8 mouse cellular contexts compared by ENCODE assay signal in the genomic region with DNA sequence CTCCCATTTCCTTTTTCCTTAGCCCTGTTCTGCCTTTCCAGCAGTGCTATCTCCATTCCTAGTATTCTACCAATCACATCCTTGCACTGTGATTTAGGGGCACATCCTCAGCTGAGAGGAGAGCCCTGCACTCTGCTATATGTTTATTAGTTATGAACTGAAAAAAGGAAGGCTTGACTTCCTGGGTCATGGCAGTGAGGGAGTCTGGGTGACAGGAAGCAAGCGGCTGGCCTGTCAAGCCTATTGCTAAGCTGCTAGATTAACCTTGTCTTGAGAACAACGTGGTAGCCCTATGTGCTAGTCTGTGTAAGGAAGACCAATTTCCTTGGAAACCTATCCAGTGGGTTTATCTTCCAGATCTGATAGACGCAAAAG. TPM values are rescaled to one million over a fixed set of nuclear protein-coding genes. Genes with fewer than 3 reads are reported as not detected.
DNase-seq lines count a peak whose midpoint lies in the region; ATAC-seq lines count a peak whose summit lies in the region.

No protein-coding gene starts in this region.

- 11% methylated on average over 3 of the region's 3 CpGs for WGBS in limb, embryonic 13.5 days
- WGBS in midbrain, embryonic 12.5 days: 14% methylated on average over 3 of the region's 3 CpGs

- peak overlapping the region; percentile 65; the same call in 1 of the 2 replicates for H3K27ac ChIP-seq in limb, embryonic 13.5 days
- H3K27ac ChIP-seq in midbrain, embryonic 12.5 days (replicated peaks): peak overlapping the region; percentile 84

- H3K9ac ChIP-seq in limb, embryonic 13.5 days: peak overlapping the region; percentile 64
- H3K9ac ChIP-seq in midbrain, embryonic 12.5 days (replicated peaks): peak overlapping the region; percentile 55

- DNase-seq in heart, adult 18-20 months: peak; percentile 13 to 25
- no peak for DNase-seq in heart, postnatal 25 days (ENCODE audit: low spot score)
- peak; percentile 22 to 32 for DNase-seq in cerebellum, adult 18-20 months
- peak; percentile 8 to 21 for DNase-seq in frontal cortex, postnatal 36 days (ENCODE audit: low spot score in 2 of 2)
- DNase-seq in kidney, adult 9 months: peak; percentile 19
- peak; percentile 44 for DNase-seq in splenic B cell, adult 2 months (ENCODE audit: low read depth, low spot score)

- no peaks in the 10 kb centered on the region for H3K27me3 ChIP-seq in limb, embryonic 13.5 days
- no peaks in the 10 kb centered on the region for H3K27me3 ChIP-seq in midbrain, embryonic 12.5 days
- no peaks in the 10 kb centered on the region for H3K27me3 ChIP-seq in splenic B cell, adult 2 months (ENCODE audit: control insufficient read depth, insufficient read depth, low read length, poor library complexity, severe bottlenecking)

- no peaks in the 10 kb centered on the region for H3K36me3 ChIP-seq in limb, embryonic 13.5 days
- H3K36me3 ChIP-seq in midbrain, embryonic 12.5 days: no peaks in the 10 kb centered on the region
- H3K36me3 ChIP-seq in splenic B cell, adult 2 months (ENCODE audit: control insufficient read depth, insufficient read depth, low read length, poor library complexity, severe bottlenecking): no peaks in the 10 kb centered on the region

- intact Hi-C loops in heart, postnatal 25 days (cut with DNase I): loop anchor here (5.0 kb wide), 2 partner anchors 34 to 36 kb away; a partner anchor contains a TSS

- no peaks in the 10 kb centered on the region for H3K4me1 ChIP-seq in limb, embryonic 13.5 days
- H3K4me1 ChIP-seq in midbrain, embryonic 12.5 days: no peaks in the 10 kb centered on the region

- peak overlapping the region; percentile 53 for H3K4me3 ChIP-seq in limb, embryonic 13.5 days
- H3K4me3 ChIP-seq in midbrain, embryonic 12.5 days: peak overlapping the region; percentile 50

- peak overlapping the region; percentile 66 for H3K4me2 ChIP-seq in limb, embryonic 13.5 days (replicated peaks)
- H3K4me2 ChIP-seq in midbrain, embryonic 12.5 days (replicated peaks): peak overlapping the region; percentile 54

- no peaks in the 10 kb centered on the region for H3K9me3 ChIP-seq in limb, embryonic 13.5 days
- no peaks in the 10 kb centered on the region for H3K9me3 ChIP-seq in midbrain, embryonic 12.5 days

- ATAC-seq in limb, embryonic 13.5 days (ENCODE audit: low FRiP score, low read depth): peak; percentile 36
- peak; percentile 59 for ATAC-seq in midbrain, embryonic 12.5 days (ENCODE audit: low FRiP score, low read depth)

RNA-seq across cellular contexts. Expression of a gene that starts 0.6 kb away (rescaled TPM):
- total RNA-seq in heart, adult 18-20 months (2021): 10 to 100 TPM; 38.2 to 44.1 TPM
- total RNA-seq in heart, postnatal 25 days (2021): 10 to 100 TPM; 40.4 to 44.3 TPM
- polyA plus RNA-seq in limb, embryonic 13.5 days (2015; fragmentation: Nextera tagmentation; extraction: Ambion mirVana): 102 and 108 TPM in 2 replicates
- polyA plus RNA-seq in midbrain, embryonic 12.5 days (2016; fragmentation: Nextera tagmentation; extraction: Ambion mirVana): 110 and 118 TPM in 2 replicates

RNA-seq across cellular contexts. Expression of a gene that starts 25.0 kb away (rescaled TPM):
- total RNA-seq in heart, adult 18-20 months (2021): 10 to 100 TPM; 12.1 to 13.4 TPM
- 10 to 100 TPM; 13.1 to 13.3 TPM for total RNA-seq in heart, postnatal 25 days (2021)
- polyA plus RNA-seq in limb, embryonic 13.5 days (2015; fragmentation: Nextera tagmentation; extraction: Ambion mirVana): 32.0 and 36.3 TPM in 2 replicates
- polyA plus RNA-seq in midbrain, embryonic 12.5 days (2016; fragmentation: Nextera tagmentation; extraction: Ambion mirVana): 29.7 and 31.3 TPM in 2 replicates

RNA-seq across cellular contexts. Expression of a gene that starts 33.9 kb away (rescaled TPM):
- 10 to 100 TPM; 10.0 to 13.3 TPM for total RNA-seq in heart, adult 18-20 months (2021)
- 10 to 100 TPM; 11.9 to 12.5 TPM for total RNA-seq in heart, postnatal 25 days (2021)
- 26.8 and 27.3 TPM in 2 replicates for polyA plus RNA-seq in limb, embryonic 13.5 days (2015; fragmentation: Nextera tagmentation; extraction: Ambion mirVana)
- 23.5 and 23.9 TPM in 2 replicates for polyA plus RNA-seq in midbrain, embryonic 12.5 days (2016; fragmentation: Nextera tagmentation; extraction: Ambion mirVana)
